Mouse (Mus musculus): ENCODE measurements around the gene Stk10.

DNA sequence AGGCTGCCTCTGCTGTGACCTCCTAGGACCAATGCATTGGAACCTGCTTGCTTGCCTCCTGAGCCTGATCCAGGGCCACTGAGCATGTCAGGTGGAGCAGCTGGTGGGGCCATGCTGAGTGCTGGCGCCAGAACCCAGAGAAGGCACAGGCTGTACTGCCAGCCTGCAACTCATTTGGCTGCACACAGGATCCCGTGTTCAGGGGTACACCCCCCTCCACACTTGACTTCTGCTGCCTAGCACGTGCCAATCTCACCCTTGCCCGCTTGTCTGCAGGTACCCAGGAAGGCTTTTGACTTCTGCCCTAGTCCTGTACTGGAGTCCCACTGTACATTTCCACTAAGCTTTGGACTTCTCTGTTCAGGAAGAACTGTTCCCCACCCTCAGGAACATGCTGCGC, 90.1 kb downstream of the Stk10 start:
- TF ChIP-seq CTCF (IDR thresholded peaks at IDR 0.05; ENCODE audit: extremely low read depth, insufficient read depth, low read length), result no peak
- TF ChIP-seq POLR2A (IDR thresholded peaks at IDR 0.05; ENCODE audit: extremely low read depth, insufficient read depth, low read length), result no peak
